Mouse (Mus musculus) midbrain, embryonic 10.5 days (tissue): ENCODE measurements around the gene AU041133. TPM values are rescaled to one million over a fixed set of nuclear protein-coding genes. Genes with fewer than 3 reads are reported as not detected.
"Not testable (repeated sequence)": the region's sequence is repeated elsewhere in the genome, so short reads cannot be mapped to it uniquely, and the experiment has no call there.

Experiments
- DNase-seq: peaks from one replicate; pipeline ENCODE4 v3.0.0-alpha.2; 2017; ENCODE audit warnings: low spot score
- H3K27ac ChIP-seq: fragments of 300-500 bp; sonication (generic); replicated peaks from 2 replicates; pipeline ENCODE4 v1.5.1; 2016; ENCODE audit warnings: mild to moderate bottlenecking
- H3K27me3 ChIP-seq: fragments of 300-500 bp; sonication (generic); 2 replicates; pipeline ENCODE4 v1.6.1; 2016; ENCODE audit warnings: low read depth, mild to moderate bottlenecking; ENCODE audit not compliant: poor library complexity, severe bottlenecking
- H3K36me3 ChIP-seq: fragments of 300-500 bp; sonication (generic); 2 replicates; pipeline ENCODE4 v1.6.1; 2016; ENCODE audit warnings: mild to moderate bottlenecking, moderate library complexity
- H3K4me1 ChIP-seq: fragments of 300-500 bp; sonication (generic); 2 replicates; pipeline ENCODE4 v1.6.1; 2016
- H3K4me3 ChIP-seq: fragments of 300-500 bp; sonication (generic); 2 replicates; pipeline ENCODE4 v1.5.1; 2016; ENCODE audit warnings: mild to moderate bottlenecking, moderate library complexity
- H3K9me3 ChIP-seq: fragments of 300-500 bp; sonication (generic); replicated peaks from 2 replicates; pipeline ENCODE4 v1.6.1; 2016; ENCODE audit warnings: mild to moderate bottlenecking
- WGBS: fragments of 180-500 bp; shearing (Covaris S2); methylation state at CpG from one replicate; pipeline ENCODE4 v1.1.7; 2016; 5-methylcytosine and 5-hydroxymethylcytosine counted together
- polyA plus RNA-seq: library from polyadenylated mRNA; unstranded; fragments of >200 nt; fragmentation: Nextera tagmentation; extraction: Ambion mirVana; gene quantifications from 2 replicates; pipeline ENCODE4 v1.2.1, GENCODE M21; 2016

Gene AU041133
- polyA plus RNA-seq, result 4.9 and 6.2 TPM in 2 replicates

- Histone ChIP-seq H3K9me3 (peaks cover 62% of the 10 kb centered on the region), H3K27ac (peak within 1 kb of the TSS; percentile 90), H3K4me3 (peak within 1 kb of the TSS; percentile 76), H3K36me3 (peaks cover 30% of the 10 kb centered on the region), H3K4me1 (peaks cover 10% of the 10 kb centered on the region; the same call in 1 of the 2 replicates), H3K27me3 (no peaks in the 10 kb centered on the region)
- peak; percentile 91 for DNase-seq
- WGBS, result 3% methylated on average over 41 of the region's 41 CpGs
Observed at GRCm38 (mm10) chr10:82127850-82128401, at the start of gene AU041133. TSS of gene AU041133 (plus strand) at chr10:82128013.

- H3K4me1 ChIP-seq, result not testable (repeated sequence)
- 20% methylated on average over 42 of the region's 42 CpGs for WGBS
- peak; percentile 73 for DNase-seq
Observed at GRCm38 (mm10) chr10:82082728-82083621, 44.8 kb upstream of the AU041133 start, which contains the start of gene BC024063. TSS of gene BC024063 (plus strand) at chr10:82083353.

GRCm38 (mm10) chr10:82083622-82083971 is 44.2 kb upstream of the AU041133 start:
- Histone ChIP-seq H3K9me3 (peaks cover 28% of the 10 kb centered on the region), H3K27ac (peak overlapping the region; percentile 82), H3K4me3 (peak overlapping the region; percentile 56), H3K36me3 (peaks cover 13% of the 10 kb centered on the region)
- H3K27me3 ChIP-seq, H3K4me1 ChIP-seq, DNase-seq: not testable (repeated sequence)
- WGBS, result 26% methylated on average over 14 of the region's 14 CpGs

More at GRCm38 (mm10) chr10:82082728-82083621, 44.8 kb upstream of the AU041133 start, which contains the start of gene BC024063:
- H3K36me3 ChIP-seq, result peaks cover 13% of the 10 kb centered on the region
- peak within 1 kb of the TSS; percentile 56 for H3K4me3 ChIP-seq
- peak within 1 kb of the TSS; percentile 82 for H3K27ac ChIP-seq
- not testable (repeated sequence) for H3K27me3 ChIP-seq
- peaks cover 27% of the 10 kb centered on the region for H3K9me3 ChIP-seq

- no peak overlapping the region for H3K4me3 ChIP-seq
- WGBS, result 73% methylated on average over 3 of the region's 3 CpGs
- peaks cover 89% of the 10 kb centered on the region for H3K9me3 ChIP-seq
- no peak overlapping the region for H3K27ac ChIP-seq
- no peaks in the 10 kb centered on the region for H3K36me3 ChIP-seq
- H3K4me1 ChIP-seq, result no peaks in the 10 kb centered on the region
- DNase-seq, result no peak
- no peaks in the 10 kb centered on the region for H3K27me3 ChIP-seq
Observed at GRCm38 (mm10) chr10:82117206-82117605, 10.6 kb upstream of the AU041133 start.

- WGBS, result 95% methylated on average over 1 of the region's 1 CpGs
- no peak for DNase-seq
Observed at GRCm38 (mm10) chr10:82145282-82145681, 17.5 kb downstream of the AU041133 start.

GRCm38 (mm10) chr10:82147571-82147970 is 19.8 kb downstream of the AU041133 start:
- H3K27ac ChIP-seq, result no peak overlapping the region
- H3K27me3 ChIP-seq, result no peaks in the 10 kb centered on the region
- H3K9me3 ChIP-seq, result peaks cover 88% of the 10 kb centered on the region
- H3K36me3 ChIP-seq, result peaks cover 84% of the 10 kb centered on the region
- 77% methylated on average over 4 of the region's 4 CpGs for WGBS
- no peaks in the 10 kb centered on the region for H3K4me1 ChIP-seq
- no peak for DNase-seq
- H3K4me3 ChIP-seq, result no peak overlapping the region

More at GRCm38 (mm10) chr10:82145282-82145681, 17.5 kb downstream of the AU041133 start:
- Histone ChIP-seq H3K36me3 (peaks cover 74% of the 10 kb centered on the region), H3K27ac (no peak overlapping the region), H3K27me3 (no peaks in the 10 kb centered on the region), H3K9me3 (peaks cover 73% of the 10 kb centered on the region), H3K4me3 (no peak overlapping the region), H3K4me1 (no peaks in the 10 kb centered on the region)

- H3K27me3 ChIP-seq, result no peaks in the 10 kb centered on the region
- H3K36me3 ChIP-seq, result no peaks in the 10 kb centered on the region
- peaks cover 55% of the 10 kb centered on the region for H3K9me3 ChIP-seq
- H3K4me1 ChIP-seq, result no peaks in the 10 kb centered on the region
- DNase-seq, result no peak
- H3K27ac ChIP-seq, result no peak overlapping the region
- WGBS, result 84% methylated on average over 3 of the region's 3 CpGs
- H3K4me3 ChIP-seq, result no peak overlapping the region
Observed at GRCm38 (mm10) chr10:82167777-82168176, 40.0 kb downstream of the AU041133 start.

- no peak overlapping the region for H3K4me3 ChIP-seq
- H3K27ac ChIP-seq, result no peak overlapping the region
- H3K4me1 ChIP-seq, result no peaks in the 10 kb centered on the region
- H3K27me3 ChIP-seq, result no peaks in the 10 kb centered on the region
- no peaks in the 10 kb centered on the region for H3K36me3 ChIP-seq
- no peak for DNase-seq
- 79% methylated on average over 2 of the region's 2 CpGs for WGBS
- H3K9me3 ChIP-seq, result peaks cover 43% of the 10 kb centered on the region
Observed at GRCm38 (mm10) chr10:82169776-82170175, 42.0 kb downstream of the AU041133 start.

- Histone ChIP-seq H3K4me1 (no peaks in the 10 kb centered on the region), H3K4me3 (no peak overlapping the region), H3K27me3 (no peaks in the 10 kb centered on the region), H3K36me3 (no peaks in the 10 kb centered on the region), H3K9me3 (peaks cover 48% of the 10 kb centered on the region), H3K27ac (no peak overlapping the region)
- no peak for DNase-seq
- 52% methylated on average over 2 of the region's 2 CpGs for WGBS
Observed at GRCm38 (mm10) chr10:82170808-82171207, 43.0 kb downstream of the AU041133 start.

GRCm38 (mm10) chr10:82178257-82179064 is 50.6 kb downstream of the AU041133 start:
- peak; percentile 89 for DNase-seq
- H3K9me3 ChIP-seq, result peaks cover 29% of the 10 kb centered on the region
- no peaks in the 10 kb centered on the region for H3K27me3 ChIP-seq
- H3K36me3 ChIP-seq, result no peaks in the 10 kb centered on the region
- H3K4me3 ChIP-seq, result peak overlapping the region; percentile 70
- 8% methylated on average over 47 of the region's 47 CpGs for WGBS
- H3K27ac ChIP-seq, result peak overlapping the region; percentile 92
- H3K4me1 ChIP-seq, result peaks cover 6% of the 10 kb centered on the region
